Mouse (Mus musculus) gastrocnemius, adult 2 months (tissue): ENCODE results near the gene Fgf13. TPM values are rescaled to one million over a fixed set of nuclear protein-coding genes. Genes with fewer than 3 reads are reported as not detected.

Experiments
- DNase-seq: peaks from one replicate; pipeline ENCODE4 v3.0.0; 2022
- H3K27ac ChIP-seq: fragments of 200-600 bp; 2 replicates; pipeline ENCODE4 v1.8.1; 2022; ENCODE audit warnings: mild to moderate bottlenecking
- H3K4me3 ChIP-seq: fragments of 200-600 bp; 2 replicates; pipeline ENCODE4 v1.8.1; 2022; ENCODE audit warnings: mild to moderate bottlenecking, moderate library complexity
- CTCF ChIP-seq: fragments of 200-600 bp; IDR thresholded peaks from 2 replicates; pipeline ENCODE4 v1.8.1; 2022; ENCODE audit warnings: antibody characterized with exemption, mild to moderate bottlenecking, moderate library complexity
- intact Hi-C: fragments of 180-260 bp; cut with DNase I; formaldehyde crosslinking; loops from one replicate; pipeline ENCODE4 v1.15.1; 2025
- long read RNA-seq, 2 experiments: library from polyadenylated mRNA; stranded (forward); transcript quantifications; one replicate each; pipeline ENCODE4 v2.0.0; 2021
- total RNA-seq, 2 experiments: library from RNA; stranded (reverse); gene quantifications; 2 replicates each; pipeline ENCODE4 v1.2.3; 2021

Fgf13 gene
- 10 to 100 TPM; 57.6 to 60.8 TPM for total RNA-seq
- long read RNA-seq, experiment 1, partial matches to known transcripts: 1 of 3 reads
- long read RNA-seq, experiment 1, other reads (novel, unspliced or antisense): 2 of 3 reads
- long read RNA-seq, experiment 2: 0 reads

DNA sequence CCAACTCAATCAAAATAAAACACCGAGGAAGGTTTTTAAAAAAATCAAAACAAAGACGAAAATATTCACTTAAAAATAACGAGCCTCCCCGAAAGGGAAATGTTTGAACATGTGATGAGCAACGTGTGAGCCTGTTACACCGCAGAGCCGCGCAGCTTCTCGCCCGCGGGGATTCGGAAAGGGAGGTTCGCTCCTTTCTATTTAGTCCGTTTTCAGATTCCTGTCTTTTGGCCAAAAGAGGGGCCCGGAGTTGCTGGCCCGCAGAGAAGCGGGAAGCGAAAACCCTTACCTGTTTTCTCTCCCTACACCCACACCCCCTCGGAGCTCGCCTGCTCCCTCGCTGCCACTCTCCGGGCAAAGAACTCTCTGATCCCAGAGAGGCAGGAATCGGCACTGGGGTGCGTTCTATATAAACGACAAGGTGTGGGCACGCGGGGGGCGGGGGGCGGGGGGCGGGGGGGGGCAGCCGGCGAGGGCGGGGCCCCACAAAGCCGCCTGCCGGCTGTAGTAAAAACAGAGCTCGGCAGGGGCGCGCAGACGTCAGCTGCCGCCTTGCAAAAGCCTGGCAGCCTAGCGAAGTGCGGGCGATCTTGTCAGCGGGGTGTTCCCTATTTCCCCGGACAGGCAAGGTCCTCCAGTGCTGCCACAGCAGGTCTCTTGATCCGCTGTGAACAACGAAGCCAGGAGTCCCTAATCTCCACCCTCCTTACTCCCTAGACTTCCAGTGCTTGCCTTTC, at the start of gene Fgf13:
TSS of gene Fgf13 (minus strand) at position 377 of the 737 bp plus-strand sequence.
- intact Hi-C loops: loop anchor here (10.0 kb wide), 1 partner anchor 53 kb away; no protein-coding TSS in a partner anchor
- TF ChIP-seq CTCF: peak; percentile 19; the same call in 1 of the 2 replicates
- Histone ChIP-seq H3K4me3 (peak within 1 kb of the TSS; percentile 75), H3K27ac (peak within 1 kb of the TSS; percentile 70)
- peak; percentile 63 for DNase-seq

GRCm38 (mm10) chrX:59606535-59606934, 38.7 kb upstream of the Fgf13 start:
- TF ChIP-seq CTCF: peak; percentile 58
- no peak overlapping the region for H3K27ac ChIP-seq
- H3K4me3 ChIP-seq: no peak overlapping the region
- intact Hi-C loops: loop anchor here (5.0 to 10.0 kb wide), 2 partner anchors 364 to 412 kb away; no protein-coding TSS in a partner anchor
- DNase-seq: no peak

DNA sequence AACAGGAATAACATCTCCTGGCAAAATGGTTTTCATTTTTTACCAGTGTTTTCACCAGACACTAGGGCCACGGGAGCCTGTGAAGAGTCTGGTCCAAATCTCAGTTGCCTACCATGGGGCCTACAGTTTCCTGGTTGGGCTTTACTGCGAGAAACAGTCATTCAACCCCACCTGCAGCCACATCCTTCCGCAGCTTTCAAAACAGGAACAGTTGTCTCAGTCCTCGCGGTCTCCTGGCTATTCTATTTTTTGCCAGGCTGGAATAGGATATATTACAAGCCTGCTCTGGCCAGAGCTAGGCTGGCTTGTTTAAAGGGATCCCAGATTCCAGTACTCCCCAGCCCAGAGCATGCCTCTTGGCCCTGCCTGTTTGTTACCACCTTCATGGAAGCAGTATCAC, 21.2 kb upstream of the Fgf13 start:
- peak; percentile 25 for DNase-seq
- intact Hi-C loops: no loop called here
- Histone ChIP-seq H3K27ac (peak overlapping the region; percentile 54), H3K4me3 (peak overlapping the region; percentile 16; the same call in 1 of the 2 replicates)
- no peak for TF ChIP-seq CTCF

DNA sequence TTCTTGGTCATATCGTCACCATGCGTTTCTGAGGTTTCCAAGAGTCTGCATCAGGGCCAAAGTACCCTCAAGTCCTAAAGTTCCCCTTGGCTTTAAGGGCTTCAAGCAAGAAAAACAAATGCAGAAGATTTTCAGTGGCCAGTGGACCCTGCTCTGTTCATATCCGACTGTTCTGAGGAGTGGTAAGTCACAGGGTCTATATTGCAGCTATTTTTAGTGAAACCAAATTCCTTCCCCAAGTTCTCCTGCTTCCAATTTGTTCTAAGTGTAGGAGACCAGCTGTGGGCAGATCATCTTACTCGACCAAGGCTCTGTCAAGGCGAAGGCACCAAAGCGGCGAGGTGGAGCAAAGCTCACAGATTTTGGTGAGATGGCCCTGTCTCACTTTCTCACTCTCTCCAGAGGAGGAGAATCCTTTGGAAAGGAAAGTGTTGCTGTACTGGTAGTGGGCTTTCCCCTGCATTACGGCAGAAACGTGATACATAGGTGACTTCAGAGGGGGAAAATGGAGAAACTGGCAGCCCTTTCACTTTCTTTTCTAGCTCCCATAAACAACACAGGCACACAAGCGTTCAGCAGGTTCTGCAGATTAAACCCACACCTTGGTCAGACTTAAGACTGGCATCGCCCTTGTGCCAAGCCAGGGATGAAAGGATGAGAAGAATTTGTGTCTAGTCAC, 17.8 kb upstream of the Fgf13 start:
- no peak for TF ChIP-seq CTCF
- DNase-seq: peak; percentile 41
- peak overlapping the region; percentile 70 for H3K4me3 ChIP-seq

GRCm38 (mm10) chrX:59584034-59584433, 16.2 kb upstream of the Fgf13 start:
- TF ChIP-seq CTCF: no peak
- intact Hi-C loops: no loop called here
- Histone ChIP-seq H3K4me3 (peak overlapping the region; percentile 70), H3K27ac (no peak overlapping the region)
- no peak for DNase-seq

More for the DNA sequence above, 17.8 kb upstream of the Fgf13 start:
- intact Hi-C loops: no loop called here
- peak overlapping the region; percentile 87 for H3K27ac ChIP-seq

- DNase-seq: peak; percentile 43
- peak overlapping the region; percentile 75 for H3K4me3 ChIP-seq
- no peak for TF ChIP-seq CTCF
- intact Hi-C loops: loop anchor here (10.0 kb wide), 1 partner anchor 52 kb away; no protein-coding TSS in a partner anchor
- peak overlapping the region; percentile 70 for H3K27ac ChIP-seq
Measured at GRCm38 (mm10) chrX:59566826-59567694, 811 bp downstream of the Fgf13 start.

- peak overlapping the region; percentile 13; the same call in 1 of the 2 replicates for H3K4me3 ChIP-seq
- peak; percentile 18 for DNase-seq
- H3K27ac ChIP-seq: no peak overlapping the region
- intact Hi-C loops: loop anchor here (10.0 kb wide), 1 partner anchor 51 kb away; no protein-coding TSS in a partner anchor
- peak; percentile 6; the same call in 1 of the 2 replicates for TF ChIP-seq CTCF
Measured at GRCm38 (mm10) chrX:59566017-59566679, 1.7 kb downstream of the Fgf13 start.

DNA sequence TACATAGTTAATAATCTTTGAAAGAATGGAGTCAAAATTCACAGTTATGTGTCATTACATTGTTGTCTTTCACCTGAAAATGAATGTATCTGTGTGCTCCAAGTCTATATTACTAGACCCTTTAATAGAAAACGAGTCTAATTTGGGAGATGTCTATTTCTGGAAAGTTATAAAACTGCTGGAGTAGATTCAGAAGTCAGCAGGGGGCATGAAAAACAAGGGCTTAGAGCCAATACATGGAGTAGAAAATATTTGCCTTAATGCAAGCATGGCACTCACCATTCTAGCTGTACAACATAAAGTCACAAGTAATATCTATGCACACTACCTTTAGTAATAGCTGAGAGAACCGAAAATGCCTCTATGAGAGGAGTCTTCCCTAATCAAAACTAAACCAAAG, 19.9 kb downstream of the Fgf13 start:
- DNase-seq: no peak
- intact Hi-C loops: no loop called here
- no peak overlapping the region for H3K4me3 ChIP-seq
- no peak for TF ChIP-seq CTCF
- H3K27ac ChIP-seq: peak overlapping the region; percentile 3; the same call in 1 of the 2 replicates

DNA sequence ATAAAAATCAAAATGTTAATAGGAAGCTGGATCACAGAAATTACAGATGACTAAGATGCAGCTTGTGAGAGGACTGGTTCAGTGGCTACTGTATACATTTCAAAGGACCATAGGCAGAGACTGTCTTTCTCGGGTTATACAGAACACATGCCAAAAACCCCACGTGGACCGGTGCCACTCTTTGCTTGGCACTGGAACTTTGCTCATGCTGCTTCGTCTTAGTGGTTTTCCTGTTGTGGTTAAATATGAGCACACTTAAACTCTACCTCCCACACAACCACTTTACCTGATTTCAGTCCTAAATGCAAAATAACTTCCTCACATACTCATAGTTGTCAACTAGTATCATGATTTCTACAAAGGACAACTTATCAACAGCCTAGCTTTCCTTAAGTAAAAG, 59.6 kb downstream of the Fgf13 start:
- H3K4me3 ChIP-seq: no peak overlapping the region
- no peak for DNase-seq
- intact Hi-C loops: no loop called here
- H3K27ac ChIP-seq: no peak overlapping the region
- no peak for TF ChIP-seq CTCF

GRCm38 (mm10) chrX:59493388-59493787, 74.5 kb downstream of the Fgf13 start:
- H3K27ac ChIP-seq: no peak overlapping the region
- DNase-seq: no peak
- H3K4me3 ChIP-seq: no peak overlapping the region
- intact Hi-C loops: no loop called here
- TF ChIP-seq CTCF: no peak

GRCm38 (mm10) chrX:59485426-59485825, 82.4 kb downstream of the Fgf13 start:
- no peak for TF ChIP-seq CTCF
- Histone ChIP-seq H3K27ac (no peak overlapping the region), H3K4me3 (no peak overlapping the region)
- intact Hi-C loops: no loop called here
- DNase-seq: no peak
